Mouse (Mus musculus) megakaryocyte, embryonic 14.5 days (primary cell): ENCODE data around the gene Fam43b. TPM values are rescaled to one million over a fixed set of nuclear protein-coding genes. Genes with fewer than 3 reads are reported as not detected.

Experiments
- H3K27me3 ChIP-seq: replicated peaks from 2 replicates; pipeline ENCODE3; 2012; ENCODE audit warnings: inconsistent platforms
- H3K36me3 ChIP-seq: replicated peaks from 2 replicates; pipeline ENCODE3; 2012; ENCODE audit warnings: low read length, inconsistent platforms, mixed read lengths
- H3K4me1 ChIP-seq: 2 replicates; pipeline ENCODE4 v1.6.1; 2012; ENCODE audit warnings: inconsistent platforms
- H3K4me3 ChIP-seq: replicated peaks from 2 replicates; pipeline ENCODE3; 2012; ENCODE audit warnings: moderate library complexity, mild to moderate bottlenecking, inconsistent platforms
- H3K9me3 ChIP-seq: 2 replicates; pipeline ENCODE4 v1.6.1; 2012; ENCODE audit warnings: inconsistent platforms
- FLI1 ChIP-seq: IDR thresholded peaks from 2 replicates; pipeline ENCODE4 v1.6.1; 2012; ENCODE audit warnings: low read length, inconsistent platforms, mixed read lengths
- GATA1 ChIP-seq: IDR thresholded peaks from 3 replicates; pipeline ENCODE4 v1.6.1; 2012; ENCODE audit warnings: mixed read lengths, low read length, inconsistent platforms, borderline replicate concordance
- polyA plus RNA-seq: library from polyadenylated mRNA; stranded (reverse); fragments of >175 nt; gene quantifications from 2 replicates; pipeline ENCODE4 v1.2.3, GENCODE M21; 2012; ENCODE audit warnings: low replicate concordance; ENCODE audit not compliant: insufficient read depth

Fam43b gene
- polyA plus RNA-seq, 1 experiment: not detected

DNA sequence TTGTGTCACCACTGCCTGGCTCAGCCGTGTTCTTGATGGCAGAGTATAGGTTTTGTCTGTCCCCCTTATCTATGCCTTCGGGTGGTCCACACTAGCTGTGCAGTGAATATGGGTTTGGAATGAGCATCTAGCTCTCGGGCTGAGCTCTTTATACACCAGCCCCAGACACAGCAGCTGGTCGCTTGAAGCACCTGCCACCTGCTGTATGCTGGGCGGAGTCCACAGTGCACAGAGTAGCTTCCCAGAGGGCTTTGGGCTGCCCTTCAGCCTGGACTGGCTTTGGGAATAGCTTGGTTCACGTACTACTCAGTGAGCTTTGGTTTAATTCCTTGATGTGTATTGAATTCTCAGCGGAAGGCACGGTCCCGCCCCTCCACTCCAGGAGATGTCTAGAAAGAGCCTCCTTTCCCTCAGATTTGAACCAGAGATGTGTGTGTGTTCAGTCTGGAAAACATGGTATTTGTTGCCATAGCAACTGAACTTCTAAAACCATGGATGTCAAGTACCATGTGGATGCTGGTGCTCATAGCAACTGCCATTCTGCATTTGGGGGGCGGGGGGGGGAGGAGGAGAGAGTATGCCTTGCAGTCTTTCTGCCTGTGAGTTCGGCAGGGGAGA lies 22.1 kb upstream of the Fam43b start:
- peaks cover 83% of the 10 kb centered on the region for H3K27me3 ChIP-seq
- TF ChIP-seq FLI1 (no peak), GATA1 (no peak)
- peaks cover 43% of the 10 kb centered on the region for H3K9me3 ChIP-seq
- peaks cover 5% of the 10 kb centered on the region; the same call in 1 of the 2 replicates for H3K4me1 ChIP-seq
- H3K36me3 ChIP-seq: no peaks in the 10 kb centered on the region
- no peak overlapping the region for H3K4me3 ChIP-seq

- H3K36me3 ChIP-seq: no peaks in the 10 kb centered on the region
- peaks cover 5% of the 10 kb centered on the region; the same call in 1 of the 2 replicates for H3K4me1 ChIP-seq
- H3K27me3 ChIP-seq: peaks cover 87% of the 10 kb centered on the region
- H3K4me3 ChIP-seq: no peak overlapping the region
- peaks cover 38% of the 10 kb centered on the region for H3K9me3 ChIP-seq
- no peak for TF ChIP-seq FLI1
- TF ChIP-seq GATA1: no peak
These were observed 21.6 kb upstream of the Fam43b start for GRCm38 (mm10) chr4:138417882-138418281.

DNA sequence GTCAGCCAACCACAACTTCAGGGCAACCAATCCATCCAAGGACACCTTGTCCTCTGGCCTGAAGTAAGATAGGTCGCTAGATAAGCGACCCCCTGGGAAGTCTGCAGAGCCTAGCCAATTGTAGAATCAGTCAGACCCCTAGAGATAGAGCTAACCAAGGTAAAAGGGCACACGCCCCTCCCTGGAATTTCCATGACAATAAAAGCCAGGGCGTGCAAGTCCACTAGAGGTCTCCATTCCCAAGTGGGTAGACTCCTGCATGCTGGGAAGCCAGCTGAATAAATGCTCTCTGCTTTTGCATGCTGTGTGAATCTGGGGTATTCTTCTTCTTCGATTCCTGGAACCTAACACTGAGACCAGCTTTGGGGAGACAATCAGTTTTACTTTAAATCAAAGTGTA lies 20.1 kb upstream of the Fam43b start:
- Histone ChIP-seq H3K27me3 (peaks cover 88% of the 10 kb centered on the region), H3K4me3 (no peak overlapping the region), H3K36me3 (no peaks in the 10 kb centered on the region), H3K9me3 (peaks cover 23% of the 10 kb centered on the region), H3K4me1 (peaks cover 5% of the 10 kb centered on the region; the same call in 1 of the 2 replicates)
- no peak for TF ChIP-seq GATA1
- TF ChIP-seq FLI1: no peak

- Histone ChIP-seq H3K4me3 (no peak overlapping the region), H3K27me3 (peaks cover 88% of the 10 kb centered on the region), H3K4me1 (peaks cover 5% of the 10 kb centered on the region; the same call in 1 of the 2 replicates), H3K36me3 (no peaks in the 10 kb centered on the region), H3K9me3 (peaks cover 19% of the 10 kb centered on the region)
- TF ChIP-seq FLI1 (no peak), GATA1 (no peak)
These were observed 19.7 kb upstream of the Fam43b start for GRCm38 (mm10) chr4:138415991-138416390.

GRCm38 (mm10) chr4:138414725-138415124 lies 18.4 kb upstream of the Fam43b start:
- peaks cover 19% of the 10 kb centered on the region for H3K9me3 ChIP-seq
- no peaks in the 10 kb centered on the region for H3K36me3 ChIP-seq
- H3K4me1 ChIP-seq: peaks cover 5% of the 10 kb centered on the region; the same call in 1 of the 2 replicates
- no peak overlapping the region for H3K4me3 ChIP-seq
- TF ChIP-seq FLI1 (no peak), GATA1 (no peak)
- H3K27me3 ChIP-seq: peaks cover 89% of the 10 kb centered on the region

- TF ChIP-seq FLI1 (no peak), GATA1 (no peak)
- Histone ChIP-seq H3K4me1 (peaks cover 24% of the 10 kb centered on the region), H3K27me3 (peaks cover 82% of the 10 kb centered on the region), H3K36me3 (no peaks in the 10 kb centered on the region), H3K4me3 (no peak overlapping the region), H3K9me3 (peaks cover 7% of the 10 kb centered on the region)
These were observed 15.3 kb upstream of the Fam43b start for GRCm38 (mm10) chr4:138411504-138412121.

DNA sequence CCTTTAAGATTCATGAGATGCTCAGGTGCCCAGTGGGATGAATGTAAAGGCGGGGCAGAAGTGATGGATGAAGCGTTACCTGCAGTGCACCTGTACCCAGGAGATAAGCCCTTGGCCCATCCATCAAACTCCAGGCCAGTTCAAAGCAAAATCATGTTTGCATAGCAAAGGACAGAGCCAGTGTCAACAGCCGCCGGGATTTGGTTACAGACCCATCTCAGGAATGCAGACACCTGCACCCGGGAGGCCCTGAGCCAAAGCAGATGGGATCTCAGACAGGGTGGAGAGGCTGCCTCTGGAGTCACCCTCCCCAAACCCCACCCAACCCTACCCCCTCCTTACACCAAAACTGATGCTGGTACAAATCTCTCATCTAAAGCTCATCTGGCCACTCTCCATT lies 14.7 kb upstream of the Fam43b start:
- Histone ChIP-seq H3K4me1 (peaks cover 27% of the 10 kb centered on the region), H3K27me3 (peaks cover 82% of the 10 kb centered on the region), H3K4me3 (no peak overlapping the region), H3K36me3 (no peaks in the 10 kb centered on the region), H3K9me3 (peaks cover 1% of the 10 kb centered on the region; the same call in 1 of the 2 replicates)
- no peak for TF ChIP-seq GATA1
- no peak for TF ChIP-seq FLI1

DNA sequence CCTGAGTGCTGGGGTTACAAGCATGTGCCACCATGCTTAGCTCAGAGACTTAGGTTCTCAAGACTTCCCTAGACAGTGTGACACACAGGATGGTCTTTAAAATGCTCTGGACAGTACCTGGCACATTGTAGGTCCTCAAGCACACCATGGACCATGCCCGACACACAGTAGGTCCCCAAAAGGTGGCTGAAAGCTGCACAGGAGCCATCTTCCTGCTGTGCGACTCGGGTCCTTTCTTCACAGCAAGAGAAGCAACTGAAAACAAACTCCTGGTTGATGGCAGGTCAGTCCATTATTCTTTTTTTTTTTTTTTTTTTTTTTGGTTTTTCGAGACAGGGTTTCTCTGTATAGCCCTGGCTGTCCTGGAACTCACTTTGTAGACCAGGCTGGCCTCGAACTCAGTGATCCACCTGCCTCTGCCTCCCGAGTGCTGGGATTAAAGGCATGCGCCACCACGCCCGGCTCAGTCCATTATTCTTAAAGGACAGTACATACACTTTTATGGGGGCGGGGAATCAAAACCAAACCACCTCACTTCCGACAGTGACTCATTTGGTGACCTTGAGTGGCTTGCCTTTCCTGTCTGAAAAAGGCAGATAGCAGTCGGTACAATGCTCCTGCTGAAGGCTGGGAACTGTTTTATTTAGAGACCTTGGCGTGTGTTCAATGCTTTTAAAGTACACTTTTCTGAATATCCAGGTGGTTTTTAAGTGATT lies 11.3 kb upstream of the Fam43b start:
- Histone ChIP-seq H3K27me3 (peaks cover 61% of the 10 kb centered on the region), H3K4me1 (peaks cover 22% of the 10 kb centered on the region), H3K4me3 (peak overlapping the region; percentile 50), H3K9me3 (no peaks in the 10 kb centered on the region), H3K36me3 (no peaks in the 10 kb centered on the region)
- TF ChIP-seq GATA1 (no peak), FLI1 (no peak)

- TF ChIP-seq GATA1: no peak
- Histone ChIP-seq H3K9me3 (no peaks in the 10 kb centered on the region), H3K4me1 (peaks cover 22% of the 10 kb centered on the region), H3K36me3 (no peaks in the 10 kb centered on the region), H3K4me3 (no peak overlapping the region), H3K27me3 (peaks cover 51% of the 10 kb centered on the region)
These were observed 8.5 kb upstream of the Fam43b start for GRCm38 (mm10) chr4:138404806-138405205.

- peaks cover 17% of the 10 kb centered on the region for H3K4me1 ChIP-seq
- no peaks in the 10 kb centered on the region for H3K36me3 ChIP-seq
- no peak overlapping the region for H3K4me3 ChIP-seq
- H3K9me3 ChIP-seq: 0 out of 2 replicates have a peak, but pooled peaks cover 5% of the 10 kb centered on the region
- peaks cover 85% of the 10 kb centered on the region for H3K27me3 ChIP-seq
- no peak for TF ChIP-seq FLI1
- no peak for TF ChIP-seq GATA1
These were observed 383 bp upstream of the Fam43b start for GRCm38 (mm10) chr4:138396711-138397110.
